Mouse (Mus musculus) C2C12 (cell line): ENCODE measurements around the gene Slc1a1.

Experiments
- CEBPB ChIP-seq: IDR thresholded peaks from one replicate; pipeline ENCODE4 v1.6.1; 2011; ENCODE audit warnings: low read depth, mild to moderate bottlenecking, control low read depth, moderate library complexity
- CTCF ChIP-seq: IDR thresholded peaks from one replicate; pipeline ENCODE4 v1.5.1; 2011; ENCODE audit not compliant: control insufficient read depth, insufficient read depth, insufficient read length
- FOSL1 ChIP-seq: IDR thresholded peaks from one replicate; pipeline ENCODE4 v1.8.0; 2011; ENCODE audit warnings: mild to moderate bottlenecking, low read length; ENCODE audit not compliant: poor library complexity, insufficient read depth, severe bottlenecking
- MAX ChIP-seq: IDR thresholded peaks from one replicate; pipeline ENCODE4 v1.6.1; 2011; ENCODE audit warnings: mild to moderate bottlenecking, control low read depth
- MYOG ChIP-seq: IDR thresholded peaks from one replicate; pipeline ENCODE4 v1.6.1; 2011; ENCODE audit not compliant: control insufficient read depth, insufficient read length; ENCODE audit errors: extremely low read depth
- USF1 ChIP-seq: IDR thresholded peaks from one replicate; pipeline ENCODE4 v1.6.1; 2011; ENCODE audit warnings: low read depth, mild to moderate bottlenecking, control low read depth, moderate library complexity

DNA sequence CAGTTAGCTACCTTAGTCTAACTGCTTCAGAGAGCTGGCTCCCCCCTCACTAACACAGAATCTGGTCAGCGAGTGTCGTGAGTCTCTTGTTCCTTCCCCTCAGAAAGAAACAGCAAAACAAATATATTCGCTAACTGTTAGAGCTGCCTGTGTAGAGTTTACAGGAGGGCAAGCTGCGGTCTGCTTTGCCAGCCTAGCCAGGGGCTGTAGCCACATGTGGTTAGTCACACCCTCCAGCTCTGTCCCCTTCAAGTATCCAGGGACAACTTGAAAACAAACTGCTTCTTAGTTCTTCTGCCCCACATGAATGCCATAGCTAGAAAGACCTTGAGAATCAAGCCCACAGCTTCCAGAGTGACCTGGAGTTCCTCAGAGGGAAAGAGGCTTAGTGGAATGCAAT lies 106.4 kb downstream of the Slc1a1 start:
- no peak for TF ChIP-seq CTCF
- TF ChIP-seq USF1, result no peak
- TF ChIP-seq MYOG, result no peak
- TF ChIP-seq MAX, result no peak
- TF ChIP-seq CEBPB, result no peak
- no peak for TF ChIP-seq FOSL1
